Mouse (Mus musculus): ENCODE results near the gene Lhx5. TPM values are rescaled to one million over a fixed set of nuclear protein-coding genes. Genes with fewer than 3 reads are reported as not detected.

Lhx5 gene
- polyA plus RNA-seq, 1 experiment from 2014 or later, result 7.0 TPM

DNA sequence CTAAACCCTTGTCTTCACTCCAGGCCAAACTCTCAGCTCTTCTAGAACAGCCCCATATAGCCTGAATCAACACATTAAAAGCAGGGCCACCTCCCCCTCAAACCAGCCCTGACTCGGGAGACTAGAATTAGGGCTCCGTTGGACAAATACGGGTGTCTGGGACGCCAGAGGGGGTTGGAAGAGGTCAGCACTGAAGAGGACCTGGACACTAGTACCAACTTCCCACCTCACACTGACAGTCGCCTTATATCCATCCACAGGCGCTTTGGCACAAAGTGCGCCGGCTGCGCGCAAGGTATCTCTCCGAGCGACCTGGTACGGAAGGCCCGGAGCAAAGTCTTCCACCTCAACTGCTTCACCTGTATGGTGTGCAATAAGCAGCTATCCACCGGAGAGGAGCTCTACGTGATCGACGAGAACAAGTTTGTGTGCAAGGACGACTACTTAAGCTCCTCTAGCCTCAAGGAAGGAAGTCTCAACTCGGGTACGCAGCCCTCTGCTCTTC lies 2.8 kb downstream of the Lhx5 start:
- peaks cover 42% of the 10 kb centered on the region for H3K4me1 ChIP-seq
- H3K4me3 ChIP-seq, result 0 out of 2 replicates have a peak overlapping the region, but pooled peaks have one; percentile 15
- 6% methylated on average over 21 of the region's 21 CpGs for WGBS
- H3K36me3 ChIP-seq, result no peaks in the 10 kb centered on the region
- no peak overlapping the region for H3K4me2 ChIP-seq (replicated peaks)
- H3K9me3 ChIP-seq, result no peaks in the 10 kb centered on the region
- H3K27me3 ChIP-seq, result peaks cover 92% of the 10 kb centered on the region
- no peak overlapping the region for H3K9ac ChIP-seq (replicated peaks)
- H3K27ac ChIP-seq (replicated peaks), result no peak overlapping the region
- no peak for ATAC-seq (replicated peaks)

DNA sequence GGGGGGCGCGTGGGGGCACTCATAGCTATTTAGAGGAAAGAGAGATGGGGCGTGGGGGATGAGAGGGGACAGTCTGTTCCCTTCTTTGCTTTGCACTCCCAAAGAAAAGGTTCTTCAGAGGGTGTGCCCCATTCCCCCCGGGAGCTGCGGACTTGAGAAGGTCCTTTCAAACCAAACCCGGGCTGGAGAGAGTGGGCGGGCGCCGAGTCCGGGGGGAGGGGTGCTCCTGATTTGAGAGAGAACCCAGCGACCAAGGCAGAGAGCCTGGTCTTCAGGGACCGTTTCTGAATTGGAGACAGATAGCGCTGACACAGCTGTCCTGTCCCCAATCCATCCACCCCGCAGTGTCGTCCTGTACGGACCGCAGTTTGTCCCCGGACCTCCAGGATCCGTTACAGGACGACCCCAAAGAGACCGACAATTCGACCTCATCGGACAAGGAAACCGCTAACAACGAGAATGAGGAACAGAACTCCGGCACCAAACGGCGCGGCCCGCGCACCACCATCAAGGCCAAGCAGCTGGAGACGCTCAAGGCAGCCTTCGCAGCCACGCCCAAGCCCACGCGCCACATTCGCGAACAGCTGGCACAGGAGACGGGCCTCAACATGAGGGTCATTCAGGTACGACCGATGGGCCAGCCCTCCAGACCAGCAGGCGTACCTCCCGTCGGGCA lies 3.6 kb downstream of the Lhx5 start:
- Histone ChIP-seq H3K9ac (replicated peaks) (no peak overlapping the region), H3K27me3 (peaks cover 92% of the 10 kb centered on the region), H3K4me1 (peaks cover 51% of the 10 kb centered on the region), H3K4me2 (replicated peaks) (peak overlapping the region; percentile 53; the same call in 1 of the 2 replicates), H3K4me3 (peak overlapping the region; percentile 37), H3K27ac (replicated peaks) (no peak overlapping the region), H3K9me3 (no peaks in the 10 kb centered on the region), H3K36me3 (no peaks in the 10 kb centered on the region)
- ATAC-seq (replicated peaks), result no peak
- 1% methylated on average over 44 of the region's 44 CpGs for WGBS

DNA sequence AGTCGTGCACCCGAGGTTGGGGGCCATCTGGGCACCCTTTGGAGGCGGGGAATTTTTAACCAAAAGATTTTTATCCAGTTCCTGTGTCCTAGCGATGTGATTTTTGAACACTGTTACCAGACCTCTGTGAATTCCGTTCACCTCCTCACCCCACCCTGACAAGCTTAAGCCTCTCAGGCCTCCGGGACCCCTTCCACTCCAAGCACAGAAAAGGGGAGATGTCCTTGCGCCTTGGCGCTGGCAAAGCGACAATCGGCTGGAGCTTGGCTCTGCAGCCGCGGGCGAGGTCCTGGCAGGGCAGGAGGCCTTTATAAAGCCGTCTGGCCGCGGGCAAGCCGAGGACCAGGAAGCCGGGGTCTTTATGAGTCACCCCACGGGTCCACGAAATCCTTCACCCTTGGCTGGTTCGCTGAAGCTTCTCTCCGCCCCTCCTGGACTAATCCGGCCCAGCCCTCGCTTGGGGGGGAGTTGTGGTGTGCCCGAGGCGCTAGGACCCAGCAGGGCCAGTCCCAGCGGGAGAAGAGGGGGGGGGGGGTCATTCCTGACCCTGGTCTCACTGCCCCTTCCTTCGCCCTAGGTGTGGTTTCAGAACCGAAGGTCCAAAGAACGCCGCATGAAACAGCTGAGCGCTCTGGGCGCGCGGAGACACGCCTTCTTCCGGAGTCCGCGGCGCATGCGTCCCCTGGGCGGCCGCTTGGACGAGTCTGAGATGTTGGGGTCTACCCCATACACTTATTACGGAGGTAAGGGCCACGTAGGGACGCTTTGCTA lies 4.4 kb downstream of the Lhx5 start:
- Histone ChIP-seq H3K9me3 (no peaks in the 10 kb centered on the region), H3K4me1 (peaks cover 54% of the 10 kb centered on the region), H3K27me3 (peaks cover 89% of the 10 kb centered on the region), H3K9ac (replicated peaks) (no peak overlapping the region), H3K27ac (replicated peaks) (no peak overlapping the region), H3K4me3 (peak overlapping the region; percentile 37), H3K4me2 (replicated peaks) (peak overlapping the region; percentile 53), H3K36me3 (no peaks in the 10 kb centered on the region)
- WGBS, result 1% methylated on average over 47 of the region's 47 CpGs
- ATAC-seq (replicated peaks), result no peak

DNA sequence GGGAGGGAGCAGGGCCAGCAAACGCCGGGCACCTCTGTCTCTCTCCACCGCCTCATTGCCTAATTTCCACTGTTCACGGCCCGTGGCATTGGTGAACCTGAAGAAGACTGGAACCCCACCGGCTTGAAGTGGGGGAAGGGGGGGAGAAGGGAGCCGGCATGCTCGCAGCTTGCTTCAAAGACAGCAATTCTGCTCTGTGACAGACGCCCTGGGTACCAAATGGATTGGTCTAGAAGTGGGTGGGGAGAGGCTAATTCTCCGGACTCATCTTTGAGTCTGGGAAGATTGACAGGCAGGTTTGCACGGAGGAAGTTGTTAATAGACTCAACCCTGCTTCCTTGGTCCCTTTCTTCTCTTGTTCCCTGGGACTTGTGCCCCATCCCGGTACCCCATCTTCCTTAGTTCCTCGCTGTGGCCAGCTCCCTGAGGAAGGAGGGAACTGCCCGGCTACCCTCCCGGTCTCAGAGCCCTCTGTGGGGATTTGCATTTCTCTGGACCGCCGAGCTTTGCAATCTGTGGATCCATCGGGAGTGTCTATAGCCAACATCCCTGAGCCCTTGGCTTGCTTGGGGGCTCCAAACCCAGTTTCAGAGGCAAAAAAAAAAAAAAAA lies 5.5 kb downstream of the Lhx5 start:
- Histone ChIP-seq H3K27me3 (peaks cover 78% of the 10 kb centered on the region), H3K9me3 (no peaks in the 10 kb centered on the region), H3K4me2 (replicated peaks) (no peak overlapping the region), H3K36me3 (no peaks in the 10 kb centered on the region), H3K4me1 (peaks cover 47% of the 10 kb centered on the region), H3K27ac (replicated peaks) (no peak overlapping the region; the same call in 1 of the 2 replicates), H3K4me3 (no peak overlapping the region), H3K9ac (replicated peaks) (no peak overlapping the region)
- ATAC-seq (replicated peaks), result no peak
- WGBS, result 1% methylated on average over 18 of the region's 18 CpGs

DNA sequence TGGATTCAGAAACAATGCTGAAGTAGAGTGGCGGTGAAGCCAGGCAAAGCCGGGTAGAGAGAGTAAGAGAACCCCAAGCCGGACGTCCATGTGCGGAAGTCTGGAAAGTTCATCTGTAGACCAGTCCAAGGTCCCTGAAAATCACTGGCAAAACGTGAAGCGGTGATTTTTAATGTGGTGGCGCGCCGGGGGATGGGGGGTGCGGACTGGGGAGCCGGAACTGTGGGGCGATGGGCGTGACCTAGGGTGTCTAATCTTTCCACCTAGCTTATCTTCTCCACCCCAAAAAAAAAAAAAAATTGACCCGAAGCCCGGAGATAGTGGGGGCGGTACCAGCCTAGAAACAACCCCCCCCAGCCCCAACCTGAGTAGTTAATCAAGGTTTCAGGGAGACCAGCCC lies 6.0 kb downstream of the Lhx5 start:
- Histone ChIP-seq H3K9me3 (no peaks in the 10 kb centered on the region), H3K4me2 (replicated peaks) (peak overlapping the region; percentile 23), H3K27ac (replicated peaks) (peak overlapping the region; percentile 38; the same call in 1 of the 2 replicates), H3K9ac (replicated peaks) (no peak overlapping the region), H3K27me3 (peaks cover 73% of the 10 kb centered on the region), H3K4me1 (peaks cover 43% of the 10 kb centered on the region), H3K4me3 (peak overlapping the region; percentile 22), H3K36me3 (no peaks in the 10 kb centered on the region)
- under 1% methylated on average over 17 of the region's 17 CpGs for WGBS
- no peak for ATAC-seq (replicated peaks)

DNA sequence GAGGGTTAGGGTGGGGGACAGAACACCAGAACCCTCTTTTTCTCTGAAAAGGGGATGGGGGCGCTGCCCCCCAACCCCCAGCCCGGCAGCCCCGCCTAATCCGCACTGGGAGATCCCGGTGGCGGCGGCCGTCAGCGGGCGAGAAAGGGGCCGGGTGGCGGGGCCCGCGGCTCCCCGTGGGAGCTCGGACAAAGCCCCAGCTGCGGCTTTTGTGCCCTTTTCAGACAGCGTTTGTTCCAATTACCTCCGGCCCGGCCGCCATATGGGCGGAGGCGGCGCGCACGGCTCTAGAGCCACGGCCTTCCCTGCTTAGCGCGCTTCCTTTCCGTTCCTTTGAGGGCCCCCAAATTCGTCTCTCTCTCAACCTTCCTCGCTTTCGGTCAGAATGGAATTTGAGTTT lies 6.5 kb downstream of the Lhx5 start:
- Histone ChIP-seq H3K9me3 (no peaks in the 10 kb centered on the region), H3K4me2 (replicated peaks) (peak overlapping the region; percentile 23), H3K27me3 (peaks cover 70% of the 10 kb centered on the region), H3K27ac (replicated peaks) (peak overlapping the region; percentile 38; the same call in 1 of the 2 replicates), H3K36me3 (no peaks in the 10 kb centered on the region), H3K4me1 (peaks cover 43% of the 10 kb centered on the region), H3K9ac (replicated peaks) (no peak overlapping the region), H3K4me3 (peak overlapping the region; percentile 22)
- ATAC-seq (replicated peaks), result no peak
- WGBS, result 1% methylated on average over 33 of the region's 33 CpGs

DNA sequence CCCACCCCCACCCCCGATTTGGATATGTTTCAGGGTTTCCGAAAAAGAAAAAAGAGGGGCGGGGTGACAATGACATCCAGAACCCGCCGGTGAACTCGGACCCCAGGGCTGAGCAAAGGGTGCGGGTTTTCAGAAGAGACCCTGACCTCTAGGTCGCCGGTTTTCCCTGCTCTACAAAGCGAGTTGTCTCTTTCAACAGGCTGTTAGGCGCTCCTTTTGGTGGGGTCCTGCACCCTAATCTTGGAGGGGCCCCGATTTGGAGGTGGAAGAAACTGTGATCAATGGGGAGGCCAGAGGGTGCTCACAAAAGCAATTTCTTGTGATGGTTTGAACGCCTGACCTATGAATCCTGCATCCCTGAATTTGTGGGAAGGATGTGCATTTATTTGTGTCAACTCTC lies 7.0 kb downstream of the Lhx5 start:
- no peak for ATAC-seq (replicated peaks)
- Histone ChIP-seq H3K9ac (replicated peaks) (no peak overlapping the region), H3K4me2 (replicated peaks) (no peak overlapping the region), H3K27ac (replicated peaks) (no peak overlapping the region), H3K4me3 (0 out of 2 replicates have a peak overlapping the region, but pooled peaks have one; percentile 22), H3K4me1 (peaks cover 43% of the 10 kb centered on the region), H3K9me3 (no peaks in the 10 kb centered on the region), H3K27me3 (peaks cover 66% of the 10 kb centered on the region), H3K36me3 (no peaks in the 10 kb centered on the region)
- 5% methylated on average over 13 of the region's 13 CpGs for WGBS

DNA sequence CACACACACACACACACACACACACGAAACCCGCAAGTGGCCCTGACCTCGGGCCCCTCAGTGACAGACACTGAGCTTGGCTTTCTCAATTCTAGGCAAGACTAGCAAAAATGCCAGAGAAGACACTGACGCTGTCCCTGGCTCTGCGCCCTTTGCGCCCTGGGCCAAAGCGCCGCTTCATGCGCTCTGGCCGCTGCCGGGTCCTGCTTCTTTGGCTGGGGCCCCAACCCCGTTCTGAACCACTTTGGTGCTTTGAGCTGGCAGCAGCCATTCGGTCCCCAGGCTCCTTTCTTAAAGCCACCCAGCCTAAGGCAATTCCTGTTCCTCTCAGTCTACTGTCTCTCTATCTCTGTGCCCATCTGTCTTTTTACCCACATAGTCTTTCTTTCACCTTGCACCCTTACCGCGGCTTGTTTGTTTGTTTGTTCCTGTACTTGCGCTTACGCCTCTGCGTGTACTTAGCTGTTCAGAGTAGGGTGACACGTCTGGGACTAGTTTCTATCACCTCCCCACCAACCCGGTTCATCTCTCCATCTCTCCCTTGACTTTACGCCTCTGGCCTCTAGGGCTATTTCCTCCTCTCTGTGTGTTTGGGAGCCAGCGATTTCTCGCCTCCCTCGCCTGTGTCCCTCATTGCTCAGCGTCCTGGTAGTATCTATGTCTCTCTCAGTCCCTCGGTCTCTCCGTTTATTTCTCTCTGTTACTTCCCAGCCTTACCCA lies 7.7 kb downstream of the Lhx5 start:
- Histone ChIP-seq H3K36me3 (no peaks in the 10 kb centered on the region), H3K4me3 (peak overlapping the region; percentile 8; the same call in 1 of the 2 replicates), H3K9me3 (no peaks in the 10 kb centered on the region), H3K27me3 (peaks cover 59% of the 10 kb centered on the region), H3K4me1 (peaks cover 43% of the 10 kb centered on the region), H3K9ac (replicated peaks) (0 out of 2 replicates have a peak overlapping the region, but pooled peaks have one; percentile 19), H3K27ac (replicated peaks) (no peak overlapping the region), H3K4me2 (replicated peaks) (peak overlapping the region; percentile 41)
- ATAC-seq (replicated peaks), result no peak
- WGBS, result 23% methylated on average over 27 of the region's 27 CpGs

DNA sequence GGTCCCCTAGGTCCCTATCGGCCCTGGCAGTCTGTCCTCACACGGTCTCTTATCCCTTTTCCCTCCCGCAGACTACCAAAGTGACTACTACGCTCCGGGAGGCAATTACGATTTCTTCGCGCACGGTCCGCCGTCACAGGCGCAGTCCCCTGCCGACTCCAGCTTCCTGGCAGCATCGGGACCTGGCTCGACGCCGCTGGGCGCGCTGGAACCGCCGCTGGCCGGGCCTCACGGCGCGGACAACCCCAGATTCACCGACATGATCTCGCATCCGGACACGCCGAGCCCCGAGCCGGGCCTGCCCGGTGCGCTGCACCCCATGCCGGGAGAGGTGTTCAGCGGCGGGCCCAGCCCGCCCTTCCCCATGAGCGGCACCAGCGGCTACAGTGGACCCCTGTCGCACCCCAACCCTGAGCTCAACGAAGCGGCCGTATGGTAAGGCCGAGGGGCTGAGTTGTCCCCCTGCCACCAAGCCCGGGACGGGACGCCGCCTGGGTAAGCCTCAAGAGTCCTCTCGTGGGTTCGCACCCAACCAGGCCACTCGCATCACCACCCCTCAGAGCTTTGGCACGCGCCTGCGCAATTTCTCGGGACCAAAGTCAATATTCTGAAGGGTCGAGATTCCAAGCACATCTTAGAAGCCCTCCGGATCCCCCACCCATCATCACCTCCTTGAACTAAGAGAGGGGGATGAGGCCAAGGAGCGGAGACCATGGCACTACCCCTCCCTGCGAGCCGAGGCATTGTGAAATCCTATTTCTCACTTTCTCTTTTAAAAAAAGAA lies 8.6 kb downstream of the Lhx5 start:
- Histone ChIP-seq H3K9ac (replicated peaks) (peak overlapping the region; percentile 19; the same call in 1 of the 2 replicates), H3K9me3 (no peaks in the 10 kb centered on the region), H3K36me3 (no peaks in the 10 kb centered on the region), H3K27me3 (peaks cover 50% of the 10 kb centered on the region), H3K4me3 (peak overlapping the region; percentile 26), H3K4me1 (peaks cover 43% of the 10 kb centered on the region), H3K27ac (replicated peaks) (no peak overlapping the region), H3K4me2 (replicated peaks) (peak overlapping the region; percentile 41)
- no peak; the same call in 1 of the 2 replicates for ATAC-seq (replicated peaks)
- 13% methylated on average over 61 of the region's 61 CpGs for WGBS

DNA sequence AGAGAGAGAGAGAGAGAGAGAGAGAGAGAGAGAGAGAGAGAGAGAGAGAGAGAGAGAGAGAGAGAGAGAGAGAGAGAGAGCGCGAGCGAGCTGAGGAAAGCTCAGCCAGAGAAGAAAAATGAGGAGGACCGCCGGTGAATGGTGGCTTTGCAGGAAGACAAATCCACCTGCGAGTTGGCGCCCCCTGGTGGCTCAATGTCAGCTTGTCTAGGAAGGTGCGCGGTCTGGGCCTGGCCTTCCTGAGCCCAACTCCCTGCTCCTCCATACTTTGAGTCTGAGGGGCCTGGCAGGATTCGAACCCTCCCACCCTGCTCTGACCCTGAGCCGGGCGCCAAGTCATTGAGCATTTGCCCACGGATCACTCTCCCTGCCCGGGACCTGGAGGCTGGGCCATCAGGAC lies 9.2 kb downstream of the Lhx5 start:
- peak overlapping the region; percentile 41 for H3K4me2 ChIP-seq (replicated peaks)
- H3K36me3 ChIP-seq, result no peaks in the 10 kb centered on the region
- peak; percentile 62 for ATAC-seq (replicated peaks)
- no peak overlapping the region for H3K4me3 ChIP-seq
- no peak overlapping the region for H3K9ac ChIP-seq (replicated peaks)
- peaks cover 43% of the 10 kb centered on the region for H3K27me3 ChIP-seq
- no peak overlapping the region for H3K27ac ChIP-seq (replicated peaks)
- peaks cover 36% of the 10 kb centered on the region for H3K4me1 ChIP-seq
- no peaks in the 10 kb centered on the region for H3K9me3 ChIP-seq
- WGBS, result 9% methylated on average over 12 of the region's 14 CpGs

DNA sequence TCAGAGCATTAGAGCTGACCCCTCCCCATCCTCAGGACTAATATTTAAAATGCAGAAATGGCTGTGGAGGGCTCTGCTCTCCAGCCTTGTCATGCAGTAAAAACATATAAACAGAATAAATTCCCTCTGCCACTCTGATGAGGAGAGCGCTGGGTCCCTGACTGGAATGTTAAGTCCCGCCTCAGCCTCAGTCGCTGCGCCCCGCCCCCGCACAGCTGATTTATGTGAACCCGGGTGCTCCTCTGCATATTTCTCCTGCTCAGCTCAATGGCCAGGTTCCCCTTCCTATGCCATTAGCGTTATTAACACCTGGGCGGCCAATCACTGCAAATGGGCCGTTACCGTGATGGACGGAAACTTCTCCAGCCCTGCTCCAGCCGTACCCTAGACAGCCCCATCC lies 15.8 kb downstream of the Lhx5 start:
- H3K4me1 ChIP-seq, result no peaks in the 10 kb centered on the region
- H3K36me3 ChIP-seq, result no peaks in the 10 kb centered on the region
- H3K4me2 ChIP-seq (replicated peaks), result no peak overlapping the region
- no peak overlapping the region for H3K27ac ChIP-seq (replicated peaks)
- no peaks in the 10 kb centered on the region for H3K27me3 ChIP-seq
- 58% methylated on average over 13 of the region's 13 CpGs for WGBS
- no peaks in the 10 kb centered on the region for H3K9me3 ChIP-seq
- ATAC-seq (replicated peaks), result no peak
- H3K4me3 ChIP-seq, result no peak overlapping the region
- H3K9ac ChIP-seq (replicated peaks), result no peak overlapping the region
